Mouse (Mus musculus) erythroblast, embryonic 14.5 days (primary cell): ENCODE results near the gene Dnah5.

Experiments
- GATA1 ChIP-seq: IDR thresholded peaks from 2 replicates; pipeline ENCODE4 v1.6.1; 2012; ENCODE audit warnings: low read length, inconsistent platforms, mixed read lengths
- TAL1 ChIP-seq: IDR thresholded peaks from 3 replicates; pipeline ENCODE4 v1.6.1; 2012; ENCODE audit warnings: low read length, inconsistent platforms, mixed read lengths

DNA sequence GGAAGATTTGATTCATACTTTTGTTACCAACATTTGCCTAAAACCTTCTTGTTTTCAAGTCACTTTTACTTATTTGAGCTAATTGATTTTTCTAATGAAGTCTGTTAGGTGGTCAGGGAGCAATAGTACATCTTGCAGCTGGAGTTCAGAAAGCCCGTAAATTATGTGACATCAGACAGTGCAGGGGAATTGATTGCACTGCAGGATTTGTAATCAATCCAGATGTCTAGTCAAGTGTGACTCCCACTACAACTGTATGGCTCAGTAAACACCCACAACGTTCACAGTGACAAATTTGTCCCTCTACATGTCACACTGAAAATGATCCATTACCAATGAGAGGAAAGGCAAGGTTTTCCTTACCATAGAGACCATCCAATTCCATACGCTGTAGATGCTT, 177.4 kb downstream of the Dnah5 start:
- TF ChIP-seq GATA1 = no peak
- TF ChIP-seq TAL1 = no peak
